Mouse (Mus musculus) hindbrain, embryonic 10.5 days (tissue): ENCODE measurements around the gene Sfrp2. TPM values are rescaled to one million over a fixed set of nuclear protein-coding genes. Genes with fewer than 3 reads are reported as not detected.

Source experiments
- DNase-seq: peaks from one replicate; pipeline ENCODE4 v3.0.0-alpha.2; 2017; ENCODE audit warnings: low spot score
- H3K27ac ChIP-seq: fragments of 300-500 bp; sonication (generic); 2 replicates; pipeline ENCODE4 v1.5.1; 2016; ENCODE audit warnings: mild to moderate bottlenecking, moderate library complexity
- H3K27me3 ChIP-seq: fragments of 300-500 bp; sonication (generic); 2 replicates; pipeline ENCODE4 v1.6.1; 2016; ENCODE audit warnings: mild to moderate bottlenecking; ENCODE audit not compliant: poor library complexity, insufficient read depth, severe bottlenecking
- H3K36me3 ChIP-seq: fragments of 300-500 bp; sonication (generic); 2 replicates; pipeline ENCODE4 v1.6.1; 2016; ENCODE audit warnings: mild to moderate bottlenecking, moderate library complexity
- H3K4me1 ChIP-seq: fragments of 300-500 bp; sonication (generic); replicated peaks from 2 replicates; pipeline ENCODE4 v1.6.1; 2016; ENCODE audit warnings: mild to moderate bottlenecking
- H3K4me3 ChIP-seq: fragments of 300-500 bp; sonication (generic); 2 replicates; pipeline ENCODE4 v1.5.1; 2016; ENCODE audit warnings: mild to moderate bottlenecking, moderate library complexity
- H3K9me3 ChIP-seq: fragments of 300-500 bp; sonication (generic); 2 replicates; pipeline ENCODE4 v1.6.1; 2016; ENCODE audit warnings: mild to moderate bottlenecking, moderate library complexity
- WGBS: fragments of 180-500 bp; shearing (Covaris S2); methylation state at CpG from one replicate; pipeline ENCODE4 v1.1.7; 2016; 5-methylcytosine and 5-hydroxymethylcytosine counted together
- polyA plus RNA-seq: library from polyadenylated mRNA; unstranded; fragments of >200 nt; fragmentation: Nextera tagmentation; extraction: Ambion mirVana; gene quantifications from 2 replicates; pipeline ENCODE4 v1.2.1, GENCODE M21; 2016

Sfrp2 gene
- polyA plus RNA-seq, 1 experiment from 2014 or later, result 166 TPM

DNA sequence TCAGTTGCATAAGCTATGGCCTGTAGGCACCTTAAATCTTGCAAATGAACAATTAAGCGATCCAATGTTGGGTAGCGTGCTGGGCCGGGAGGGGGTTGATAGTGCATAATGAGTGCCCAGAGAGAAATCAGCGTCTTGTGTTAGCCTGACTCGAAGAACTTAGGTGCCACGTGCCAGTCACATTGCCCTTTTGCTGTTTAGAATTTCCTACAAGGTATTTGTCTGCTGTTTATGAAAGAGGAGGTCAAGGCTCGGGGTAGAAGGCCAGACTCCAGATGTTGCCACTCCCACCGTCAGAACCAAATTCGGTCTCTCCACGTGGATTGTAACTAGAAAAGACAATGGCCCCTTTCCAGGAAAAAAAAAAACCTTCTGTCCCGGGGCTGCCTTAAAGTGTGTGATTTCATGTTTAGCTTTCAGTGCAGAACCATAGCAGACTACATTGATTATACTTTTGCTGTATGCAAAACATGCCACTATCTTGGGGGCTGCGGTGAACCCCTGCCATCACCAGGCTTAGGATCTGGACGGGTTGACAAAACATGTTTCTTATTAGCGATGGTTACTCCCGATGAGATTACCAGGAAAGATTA is 11.0 kb upstream of the Sfrp2 start:
- H3K4me1 ChIP-seq, result no peaks in the 10 kb centered on the region
- no peak overlapping the region for H3K27ac ChIP-seq
- 0 out of 2 replicates have a peak, but pooled peaks cover 3% of the 10 kb centered on the region for H3K9me3 ChIP-seq
- H3K27me3 ChIP-seq, result no peaks in the 10 kb centered on the region
- H3K36me3 ChIP-seq, result no peaks in the 10 kb centered on the region
- peak; percentile 42 for DNase-seq
- H3K4me3 ChIP-seq, result no peak overlapping the region
- 67% methylated on average over 15 of the region's 15 CpGs for WGBS

DNA sequence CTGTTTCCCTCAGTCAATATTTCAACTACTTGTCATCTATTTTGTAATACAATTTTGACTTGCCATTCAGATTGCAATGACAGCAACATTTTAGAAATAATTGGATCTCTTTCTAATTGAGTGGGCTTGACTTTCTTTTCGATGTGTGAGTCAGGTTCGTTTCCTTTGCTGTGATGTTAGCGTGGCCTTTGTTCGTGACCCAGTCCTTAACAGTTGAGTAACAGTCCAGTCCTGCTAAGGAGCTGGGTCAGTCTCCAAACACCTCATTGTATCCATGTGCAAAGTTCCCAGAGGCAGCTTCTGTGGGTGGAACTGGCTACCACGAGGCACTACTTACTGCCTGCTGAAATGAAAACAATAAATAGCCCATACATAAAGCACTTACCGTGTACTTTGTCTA is 10.5 kb upstream of the Sfrp2 start:
- Histone ChIP-seq H3K9me3 (0 out of 2 replicates have a peak, but pooled peaks cover 3% of the 10 kb centered on the region), H3K36me3 (no peaks in the 10 kb centered on the region), H3K4me3 (no peak overlapping the region), H3K27me3 (no peaks in the 10 kb centered on the region), H3K4me1 (0 out of 2 replicates have a peak, but pooled peaks cover 1% of the 10 kb centered on the region), H3K27ac (no peak overlapping the region)
- WGBS, result 75% methylated on average over 6 of the region's 6 CpGs
- DNase-seq, result no peak

GRCm38 (mm10) chr3:83762361-83762760 is 3.8 kb upstream of the Sfrp2 start:
- H3K4me1 ChIP-seq, result peaks cover 46% of the 10 kb centered on the region
- no peak for DNase-seq
- no peak overlapping the region for H3K4me3 ChIP-seq
- no peaks in the 10 kb centered on the region for H3K36me3 ChIP-seq
- 0 out of 2 replicates have a peak overlapping the region, but pooled peaks have one; percentile 16 for H3K27ac ChIP-seq
- 69% methylated on average over 10 of the region's 10 CpGs for WGBS
- no peaks in the 10 kb centered on the region for H3K9me3 ChIP-seq
- peaks cover 43% of the 10 kb centered on the region for H3K27me3 ChIP-seq

GRCm38 (mm10) chr3:83763551-83764548 is 2.3 kb upstream of the Sfrp2 start:
- Histone ChIP-seq H3K27me3 (peaks cover 43% of the 10 kb centered on the region), H3K27ac (peak overlapping the region; percentile 94), H3K4me1 (peaks cover 58% of the 10 kb centered on the region), H3K36me3 (0 out of 2 replicates have a peak, but pooled peaks cover 1% of the 10 kb centered on the region), H3K4me3 (peak overlapping the region; percentile 49), H3K9me3 (no peaks in the 10 kb centered on the region)
- WGBS, result 7% methylated on average over 40 of the region's 40 CpGs
- peak; percentile 91 for DNase-seq

GRCm38 (mm10) chr3:83766726-83767070 is 577 bp downstream of the Sfrp2 start:
- Histone ChIP-seq H3K36me3 (peaks cover 30% of the 10 kb centered on the region), H3K4me3 (peak overlapping the region; percentile 79), H3K27me3 (peaks cover 35% of the 10 kb centered on the region), H3K27ac (peak overlapping the region; percentile 94), H3K4me1 (peaks cover 76% of the 10 kb centered on the region), H3K9me3 (no peaks in the 10 kb centered on the region)
- under 1% methylated on average over 25 of the region's 25 CpGs for WGBS
- DNase-seq, result peak; percentile 67

DNA sequence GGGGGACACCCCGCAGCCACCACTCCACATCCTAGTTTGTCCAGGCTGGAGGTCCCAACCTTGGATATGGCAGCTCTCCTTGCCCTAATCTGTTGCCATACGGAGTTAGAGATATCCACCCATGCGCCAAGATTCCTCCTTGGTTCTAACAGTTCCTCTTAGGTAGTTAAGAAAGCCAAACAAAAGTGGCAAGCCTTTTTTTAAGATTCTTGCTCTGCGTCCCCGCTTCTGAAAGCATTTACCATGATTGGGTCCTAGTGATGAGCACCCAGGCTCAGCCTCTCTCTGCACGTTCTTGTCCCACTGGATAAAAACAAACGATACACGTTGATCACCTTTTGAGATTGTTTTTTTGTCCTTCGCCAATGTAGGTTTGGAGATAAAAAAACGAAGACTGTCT is 1.0 kb downstream of the Sfrp2 start:
- H3K27me3 ChIP-seq, result peaks cover 30% of the 10 kb centered on the region
- H3K4me3 ChIP-seq, result peak overlapping the region; percentile 79
- H3K36me3 ChIP-seq, result peaks cover 34% of the 10 kb centered on the region
- no peak for DNase-seq
- peak overlapping the region; percentile 94 for H3K27ac ChIP-seq
- peaks cover 76% of the 10 kb centered on the region for H3K4me1 ChIP-seq
- H3K9me3 ChIP-seq, result no peaks in the 10 kb centered on the region
- WGBS, result 3% methylated on average over 10 of the region's 10 CpGs

GRCm38 (mm10) chr3:83768293-83769035 is 2.3 kb downstream of the Sfrp2 start:
- WGBS, result 18% methylated on average over 11 of the region's 11 CpGs
- H3K4me1 ChIP-seq, result peaks cover 77% of the 10 kb centered on the region
- H3K27ac ChIP-seq, result peak overlapping the region; percentile 94
- peak overlapping the region; percentile 79 for H3K4me3 ChIP-seq
- H3K9me3 ChIP-seq, result no peaks in the 10 kb centered on the region
- peaks cover 47% of the 10 kb centered on the region for H3K36me3 ChIP-seq
- peaks cover 17% of the 10 kb centered on the region for H3K27me3 ChIP-seq
- peak; percentile 50 for DNase-seq

- Histone ChIP-seq H3K4me3 (peak overlapping the region; percentile 79), H3K36me3 (peaks cover 52% of the 10 kb centered on the region), H3K27me3 (peaks cover 12% of the 10 kb centered on the region), H3K27ac (peak overlapping the region; percentile 94), H3K4me1 (peaks cover 71% of the 10 kb centered on the region), H3K9me3 (no peaks in the 10 kb centered on the region)
- 8% methylated on average over 10 of the region's 10 CpGs for WGBS
- peak; percentile 77 for DNase-seq
Measured at GRCm38 (mm10) chr3:83769036-83769410, 2.9 kb downstream of the Sfrp2 start.

GRCm38 (mm10) chr3:83771160-83771869 is 5.2 kb downstream of the Sfrp2 start:
- Histone ChIP-seq H3K36me3 (peaks cover 68% of the 10 kb centered on the region), H3K27ac (no peak overlapping the region), H3K4me1 (peaks cover 58% of the 10 kb centered on the region), H3K9me3 (no peaks in the 10 kb centered on the region), H3K27me3 (no peaks in the 10 kb centered on the region), H3K4me3 (no peak overlapping the region)
- DNase-seq, result no peak
- WGBS, result 90% methylated on average over 10 of the region's 10 CpGs

- H3K4me3 ChIP-seq, result no peak overlapping the region
- H3K36me3 ChIP-seq, result peaks cover 68% of the 10 kb centered on the region
- H3K27me3 ChIP-seq, result no peaks in the 10 kb centered on the region
- H3K4me1 ChIP-seq, result peaks cover 44% of the 10 kb centered on the region
- DNase-seq, result no peak
- H3K9me3 ChIP-seq, result no peaks in the 10 kb centered on the region
- H3K27ac ChIP-seq, result no peak overlapping the region
- WGBS, result 89% methylated on average over 18 of the region's 18 CpGs
Measured at GRCm38 (mm10) chr3:83773281-83773680, 7.2 kb downstream of the Sfrp2 start.

- Histone ChIP-seq H3K27ac (no peak overlapping the region), H3K9me3 (no peaks in the 10 kb centered on the region), H3K27me3 (no peaks in the 10 kb centered on the region), H3K4me3 (no peak overlapping the region), H3K4me1 (peaks cover 24% of the 10 kb centered on the region), H3K36me3 (peaks cover 51% of the 10 kb centered on the region)
- 84% methylated on average over 9 of the region's 9 CpGs for WGBS
- DNase-seq, result no peak
Measured at GRCm38 (mm10) chr3:83775403-83775802, 9.3 kb downstream of the Sfrp2 start.
